Mouse (Mus musculus): ENCODE data around the gene Wdr66.

GRCm38 (mm10) chr5:123370049-123370448 is 118.1 kb downstream of the Wdr66 start:
- TF ChIP-seq CTCF (IDR thresholded peaks at IDR 0.05; ENCODE audit: control insufficient read depth, insufficient read depth, low read length) (no peak), POLR2A (IDR thresholded peaks at IDR 0.05; ENCODE audit: borderline replicate concordance, control insufficient read depth, low read depth, low read length) (no peak)

Measured in bone marrow, adult 2 months (tissue).